Mouse (Mus musculus): ENCODE measurements around the gene Pimreg.

Pimreg gene

DNA sequence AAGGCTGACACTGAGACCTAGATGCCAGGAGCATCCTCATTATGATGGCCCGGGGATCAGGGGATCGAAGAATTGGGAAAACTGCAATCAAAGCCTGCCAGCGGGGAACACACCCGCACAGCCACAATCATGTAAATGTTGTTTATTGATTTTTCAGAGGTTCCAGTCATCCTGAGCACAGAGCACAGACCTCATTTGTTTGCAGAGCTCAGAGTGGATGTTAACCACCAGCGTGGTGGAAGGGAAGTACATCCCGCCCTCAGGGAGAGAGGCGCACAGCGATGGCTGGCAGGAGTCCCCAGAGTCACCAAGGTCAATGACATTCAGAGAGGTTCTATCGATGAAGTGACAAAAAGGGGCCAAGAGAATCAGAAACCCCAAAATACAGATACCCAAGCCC is 14.0 kb upstream of the Pimreg start:
- in situ Hi-C loops (cut with MboI, MseI) = loop anchor here (5.0 to 10.0 kb wide), 2 partner anchors 36 to 693 kb away; no protein-coding TSS in a partner anchor

DNA sequence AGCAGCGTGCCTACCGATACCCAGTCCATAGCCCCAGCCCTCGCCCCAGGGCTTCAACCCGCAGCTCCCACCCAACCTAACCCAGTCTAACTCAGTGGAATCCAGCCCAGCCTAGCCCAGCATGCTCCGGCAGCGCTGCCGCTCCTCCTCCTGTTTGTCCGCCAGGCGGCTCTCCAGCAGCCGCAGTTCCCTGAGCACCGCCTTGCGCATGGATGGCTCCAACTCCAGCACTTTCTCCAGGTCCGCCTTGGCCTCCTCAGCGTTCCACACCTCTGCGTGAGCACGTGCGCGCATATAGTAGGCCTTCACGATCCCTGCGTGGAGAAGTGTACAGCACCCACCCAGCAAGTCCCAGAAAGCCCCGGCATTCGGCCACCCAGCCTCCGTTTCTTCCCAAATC is 12.7 kb upstream of the Pimreg start:
- in situ Hi-C loops (cut with MboI, MseI) = loop anchor here (5.0 to 10.0 kb wide), 2 partner anchors 37 to 694 kb away; no protein-coding TSS in a partner anchor

DNA sequence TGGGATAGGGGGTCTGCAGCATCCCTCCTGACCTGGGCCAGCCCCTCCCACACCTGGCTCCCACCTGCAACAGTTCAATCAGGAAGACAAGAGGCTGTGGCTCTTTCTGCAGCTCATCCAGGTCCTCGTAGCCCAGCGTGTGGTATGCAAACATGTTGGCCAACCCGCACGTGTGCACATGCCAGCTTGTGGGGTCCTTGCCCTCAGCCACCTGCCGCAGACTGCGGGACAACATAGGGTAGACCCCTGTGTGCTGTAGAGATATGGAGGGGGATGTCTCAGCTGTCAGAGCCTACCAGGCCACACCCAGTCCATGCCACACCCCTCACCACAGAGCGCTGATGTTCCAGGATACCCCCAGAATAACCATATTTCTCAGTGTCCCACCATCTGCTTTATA is 10.5 kb upstream of the Pimreg start:
- in situ Hi-C loops (cut with MboI, MseI) = no loop called here

GRCm38 (mm10) chr11:72032091-72032490 is 9.7 kb upstream of the Pimreg start:
- in situ Hi-C loops (cut with MboI, MseI) = no loop called here

GRCm38 (mm10) chr11:72032589-72032988 is 9.2 kb upstream of the Pimreg start:
- in situ Hi-C loops (cut with MboI, MseI) = no loop called here

GRCm38 (mm10) chr11:72037409-72037808 is 4.4 kb upstream of the Pimreg start, which contains the start of gene Aipl1:
Aipl1 (minus strand) TSS chr11:72037509.
- in situ Hi-C loops (cut with MboI, MseI) = no loop called here

DNA sequence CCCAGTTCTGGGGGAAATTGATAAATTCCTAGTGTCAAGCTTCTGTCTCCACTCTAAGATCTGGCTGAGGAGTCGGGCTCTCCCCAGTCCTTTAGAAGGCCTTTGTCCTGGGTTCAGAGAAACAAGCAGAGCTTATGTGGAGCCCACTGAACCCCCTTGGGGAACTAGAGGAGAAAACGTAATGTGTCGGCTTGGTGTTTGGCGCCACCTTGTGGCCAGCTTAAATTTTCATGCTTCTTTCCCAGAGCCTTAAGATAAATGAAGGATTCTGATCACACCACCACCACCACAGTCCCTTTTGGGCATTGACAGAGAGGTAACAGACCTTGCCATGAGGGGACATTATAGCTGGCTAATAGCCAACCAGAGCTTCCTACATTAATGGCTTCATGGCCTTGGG is 3.8 kb upstream of the Pimreg start:
- in situ Hi-C loops (cut with MboI, MseI) = no loop called here

DNA sequence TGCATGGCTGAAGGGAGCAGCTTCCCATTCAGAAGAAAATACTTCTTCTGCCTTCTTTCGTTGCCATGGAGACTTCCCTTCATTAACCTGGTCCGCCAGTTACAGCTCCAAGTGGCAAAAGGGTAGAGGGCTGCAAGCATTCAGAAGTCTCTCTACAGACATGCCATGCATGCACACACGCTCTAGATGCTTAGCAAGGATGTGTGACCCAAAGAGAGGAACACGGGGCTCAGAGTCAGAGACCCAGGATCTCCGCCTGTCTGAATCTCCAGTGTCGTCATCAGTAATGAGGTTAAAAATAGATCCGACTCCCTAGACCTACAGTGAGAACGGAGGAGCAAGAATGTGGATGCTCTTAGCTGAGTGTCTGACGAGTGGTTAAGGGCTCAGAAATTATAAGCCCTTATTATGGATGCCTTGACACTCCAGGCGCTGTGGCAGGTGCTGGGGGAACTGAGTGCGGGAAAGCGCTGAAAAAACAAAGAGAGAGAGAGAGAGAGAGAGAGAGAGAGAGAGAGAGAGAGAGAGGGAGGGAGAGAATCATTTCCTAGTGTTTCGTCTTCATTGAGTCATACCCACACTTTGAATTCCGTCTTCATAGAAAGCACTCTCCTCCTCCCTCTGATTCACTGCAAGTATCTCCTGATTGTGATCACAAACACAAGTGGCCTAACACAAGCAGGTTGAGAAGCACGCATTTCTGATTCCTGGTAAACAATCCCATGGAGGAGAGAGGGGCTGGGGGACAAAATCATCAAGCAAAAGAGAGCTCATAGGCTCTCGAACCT is 2.0 kb upstream of the Pimreg start:
- in situ Hi-C loops (cut with MboI, MseI) = no loop called here

DNA sequence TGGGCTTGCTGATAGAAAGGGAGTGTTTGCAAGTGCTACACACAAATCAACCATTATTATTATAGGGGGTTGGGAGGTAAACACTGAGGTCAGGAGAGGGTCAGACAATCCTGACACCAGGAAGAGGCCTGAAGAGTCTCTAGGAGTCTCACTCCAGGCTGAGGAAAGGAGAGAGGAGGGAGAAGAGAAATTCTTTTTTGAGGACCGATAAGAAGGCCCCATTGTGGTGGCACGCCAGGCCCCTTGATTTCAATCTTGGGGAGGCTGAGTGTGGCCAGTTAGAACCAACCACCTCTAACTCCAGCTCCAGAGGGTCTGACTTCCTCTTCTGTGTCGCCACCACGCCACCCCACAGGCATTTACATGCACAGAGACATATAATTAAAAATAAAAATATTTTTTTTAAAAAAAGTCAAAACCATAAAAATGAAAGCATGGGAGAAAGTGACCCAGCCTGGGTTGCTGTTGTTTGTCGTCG is 503 bp upstream of the Pimreg start:
- in situ Hi-C loops (cut with MboI, MseI) = no loop called here

GRCm38 (mm10) chr11:72042631-72043030 is 799 bp downstream of the Pimreg start:
- in situ Hi-C loops (cut with MboI, MseI) = no loop called here

DNA sequence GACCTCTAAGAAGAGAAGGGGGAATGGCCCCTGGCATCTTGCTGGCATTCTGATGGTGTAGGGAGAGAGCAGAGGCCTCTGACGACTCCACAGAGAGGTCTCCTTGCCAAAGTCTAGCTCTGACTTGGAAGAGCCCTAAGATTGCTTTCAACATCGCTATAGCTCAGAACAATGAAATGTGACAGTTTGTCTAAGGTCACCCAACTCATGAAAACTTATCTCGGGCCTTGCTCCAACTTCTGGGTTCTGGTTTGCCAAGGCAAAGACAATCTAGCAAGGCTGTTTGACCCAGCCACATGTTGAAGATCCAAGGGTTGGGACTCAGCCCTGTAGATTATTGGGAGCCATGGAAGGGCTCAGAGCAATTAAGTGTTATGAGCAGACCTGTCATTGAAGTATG is 2.4 kb downstream of the Pimreg start:
- in situ Hi-C loops (cut with MboI, MseI) = no loop called here

GRCm38 (mm10) chr11:72048730-72049129 is 6.9 kb downstream of the Pimreg start:
- in situ Hi-C loops (cut with MboI, MseI) = no loop called here

DNA sequence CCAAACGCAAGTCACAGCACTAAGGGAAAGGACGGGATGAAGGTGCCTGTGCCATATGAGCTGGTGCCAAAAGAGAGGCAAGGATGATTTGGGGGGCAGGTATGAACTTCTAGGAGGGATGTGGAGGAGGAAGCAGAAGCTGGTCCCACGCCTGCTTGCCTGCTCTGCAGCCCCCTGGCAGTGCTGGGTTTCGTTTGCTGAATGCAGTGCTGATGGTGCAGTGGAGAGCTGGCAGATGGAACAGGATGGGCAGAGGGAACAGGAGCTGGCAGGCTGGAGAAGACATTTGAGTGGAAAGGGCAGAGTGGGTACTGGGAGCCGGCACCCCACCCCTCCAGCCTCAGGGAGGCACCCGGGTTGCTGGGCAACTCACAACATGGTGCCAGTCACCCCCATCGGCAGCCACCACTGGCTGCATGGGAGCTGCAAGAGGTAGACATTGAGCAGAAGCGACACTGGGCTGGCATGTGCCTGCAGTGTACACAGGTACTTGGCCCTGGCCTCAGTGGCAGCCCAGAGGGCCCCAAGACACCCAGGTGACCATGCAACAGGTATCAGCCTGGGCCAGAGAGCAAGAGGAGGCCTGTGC is 7.4 kb downstream of the Pimreg start:
- in situ Hi-C loops (cut with MboI, MseI) = no loop called here

DNA sequence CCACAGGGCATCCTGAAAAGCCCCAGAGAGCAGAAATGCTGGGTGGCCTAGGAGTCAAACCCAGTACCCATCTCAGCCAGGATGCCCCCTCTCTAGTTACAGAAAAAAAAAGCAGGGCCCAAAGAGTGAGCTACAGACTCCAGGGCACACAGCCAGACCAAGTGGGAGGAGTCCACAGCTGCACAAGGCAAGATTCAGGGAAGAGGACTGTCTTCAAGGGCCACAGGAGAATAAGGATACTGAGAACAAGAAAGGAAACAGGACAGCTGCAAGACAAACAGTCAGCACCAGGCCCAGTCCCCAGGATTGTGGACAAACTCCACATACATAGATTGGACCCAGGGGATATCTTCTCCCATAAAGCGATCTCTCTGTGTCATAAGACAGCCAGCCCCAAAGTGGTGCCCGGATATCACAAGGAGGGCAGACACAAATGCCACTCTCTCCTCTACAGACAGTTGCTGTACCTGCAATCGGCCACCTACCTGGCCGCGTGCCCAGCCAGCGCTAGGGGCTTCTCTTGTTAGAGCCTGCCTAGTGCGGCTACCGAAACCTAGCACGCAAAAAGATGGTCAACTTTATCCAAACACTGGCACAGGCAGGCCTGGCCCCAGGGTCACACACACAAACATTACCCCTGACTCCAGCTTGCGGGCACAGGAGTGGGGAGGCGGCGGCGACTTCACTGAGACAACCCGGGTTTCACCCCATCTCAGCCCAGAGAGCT is 8.5 kb downstream of the Pimreg start:
- in situ Hi-C loops (cut with MboI, MseI) = no loop called here

DNA sequence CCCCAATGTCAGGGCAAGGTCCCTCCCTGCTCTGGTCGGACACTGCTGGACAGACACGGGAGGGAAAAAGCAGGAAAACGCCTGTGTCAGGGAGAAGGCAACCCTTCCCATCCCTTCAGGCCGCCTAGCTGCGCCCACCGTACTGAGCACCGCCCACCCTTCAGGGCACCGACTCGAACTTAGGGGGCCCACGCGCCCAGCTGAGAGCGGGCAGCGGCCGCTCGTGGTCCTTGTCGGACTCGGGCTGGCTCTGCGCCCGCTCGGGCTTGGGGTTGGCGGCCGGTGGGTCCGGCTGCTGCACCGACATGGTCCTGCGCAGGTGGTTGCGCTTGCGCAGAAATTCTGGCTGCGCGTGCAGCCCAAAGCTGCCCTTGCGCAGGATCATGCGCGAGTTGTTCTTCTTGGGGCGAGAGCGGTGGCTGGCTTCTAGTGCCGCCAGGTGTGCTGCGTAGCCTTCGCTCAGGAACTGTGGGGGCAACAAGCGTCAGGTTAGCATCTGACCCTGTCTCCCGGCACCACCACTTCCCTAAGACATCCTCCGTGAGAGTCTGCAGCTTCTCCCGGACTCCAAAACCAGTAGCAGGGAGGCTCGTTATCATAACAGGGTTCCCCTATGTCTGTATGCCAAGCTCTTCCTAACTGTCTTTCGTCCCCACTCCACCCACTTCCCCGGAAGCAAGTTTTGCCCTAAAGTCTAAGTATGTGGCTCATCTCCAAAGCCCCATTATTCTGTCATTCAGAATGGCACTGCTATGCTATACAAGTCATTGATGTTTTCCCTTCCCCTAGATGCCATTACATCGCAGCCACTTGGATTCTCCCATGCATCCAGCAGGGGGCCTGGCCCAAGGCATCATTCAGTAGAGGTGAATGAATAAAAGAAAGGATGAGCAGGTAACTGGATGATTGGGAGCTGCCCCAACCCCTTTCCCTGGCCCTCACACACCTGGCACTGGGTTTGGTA is 9.3 kb downstream of the Pimreg start:
- in situ Hi-C loops (cut with MboI, MseI) = no loop called here

GRCm38 (mm10) chr11:72052221-72052620 is 10.4 kb downstream of the Pimreg start:
- in situ Hi-C loops (cut with MboI, MseI) = no loop called here

GRCm38 (mm10) chr11:72052636-72053035 is 10.8 kb downstream of the Pimreg start:
- in situ Hi-C loops (cut with MboI, MseI) = no loop called here

GRCm38 (mm10) chr11:72055176-72055575 is 13.3 kb downstream of the Pimreg start:
- in situ Hi-C loops (cut with MboI, MseI) = no loop called here

GRCm38 (mm10) chr11:72057166-72057565 is 15.3 kb downstream of the Pimreg start:
- in situ Hi-C loops (cut with MboI, MseI) = no loop called here

DNA sequence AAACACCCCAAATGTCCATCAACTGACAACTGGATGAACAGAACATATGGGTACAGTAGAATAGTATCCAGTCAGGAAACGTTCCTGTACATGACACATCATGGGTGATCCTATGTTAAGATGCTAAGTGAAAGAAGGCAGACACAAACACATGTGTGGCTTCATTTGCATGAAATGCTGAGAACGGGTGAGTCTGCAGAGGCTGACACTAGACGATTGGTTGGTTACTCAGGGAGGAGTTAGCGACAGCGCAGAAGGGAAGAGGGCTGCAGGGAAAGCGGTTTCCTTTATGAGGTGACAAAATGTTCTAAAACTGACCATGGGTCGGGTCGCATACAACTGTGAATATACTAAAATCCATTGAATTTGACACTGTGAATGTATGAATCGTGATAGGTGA is 18.6 kb downstream of the Pimreg start:
- in situ Hi-C loops (cut with MboI, MseI) = no loop called here

DNA sequence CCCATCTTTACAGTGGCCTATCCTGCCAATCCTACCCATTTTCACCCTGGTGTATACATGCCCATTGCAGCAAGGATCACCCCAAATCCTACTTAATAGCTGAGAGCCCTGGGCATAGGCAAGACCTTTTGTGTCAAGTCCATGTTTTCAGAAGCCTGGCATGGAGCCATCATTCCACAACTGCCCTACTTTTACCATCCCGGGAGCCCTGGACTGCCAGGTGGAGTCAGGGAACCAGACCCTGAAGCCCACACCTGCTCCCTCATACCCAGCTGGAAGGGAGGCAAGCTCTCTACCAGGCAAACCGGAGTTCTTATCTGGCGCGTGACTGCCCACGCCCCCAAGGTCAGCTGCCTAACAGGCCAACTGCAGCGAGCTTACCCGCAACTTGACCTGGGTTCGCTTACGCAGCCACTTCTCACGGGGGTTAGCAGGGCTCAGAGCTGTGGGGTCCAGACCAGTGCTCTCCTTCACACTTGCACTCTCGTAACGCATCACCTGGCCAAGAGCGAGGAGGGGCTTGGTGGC is 19.3 kb downstream of the Pimreg start:
- in situ Hi-C loops (cut with MboI, MseI) = no loop called here
